Comparison of ENCODE assay signal across 9 mouse cellular contexts in genomic region chr5:115188824-115189223, GRCm38 (mm10). TPM values are rescaled to one million over a fixed set of nuclear protein-coding genes. Genes with fewer than 3 reads are reported as not detected.
A peak's percentile ranks its signal among the peaks of the same experiment; 100 is the strongest.
DNase-seq lines count a peak whose midpoint lies in the region; ATAC-seq lines count a peak whose summit lies in the region.
"Had no signal": no experiment of that assay in that cellular context is flagged by ENCODE, and none has a peak within 500 bp of the region (broad histone marks: within the 10 kb centered on the region; RNA-seq: fewer than 3 reads in every experiment).

No protein-coding gene starts in this region.

- H3K9ac ChIP-seq in forebrain, embryonic 13.5 days, result no peak overlapping the region
- H3K9ac ChIP-seq in midbrain, embryonic 14.5 days (replicated peaks; ENCODE audit: low read length), result no peak overlapping the region
- H3K9ac ChIP-seq in midbrain, embryonic 13.5 days (replicated peaks), result no peak overlapping the region
- no peak overlapping the region for H3K9ac ChIP-seq in intestine, embryonic 15.5 days
- H3K9ac ChIP-seq: neural tube, embryonic 12.5 days had no signal

- H3K27ac ChIP-seq in forebrain, embryonic 10.5 days, result no peak overlapping the region
- no peak overlapping the region for H3K27ac ChIP-seq in forebrain, embryonic 13.5 days
- H3K27ac ChIP-seq in midbrain, embryonic 14.5 days (replicated peaks; ENCODE audit: low read depth, low read length), result no peak overlapping the region
- H3K27ac ChIP-seq in midbrain, embryonic 13.5 days, result no peak overlapping the region
- H3K27ac ChIP-seq in intestine, embryonic 15.5 days, result no peak overlapping the region
- H3K27ac ChIP-seq: neural tube, embryonic 12.5 days had no signal

- H3K9me3 ChIP-seq in forebrain, embryonic 10.5 days, result 0 out of 2 replicates have a peak, but pooled peaks cover 4% of the 10 kb centered on the region
- no peaks in the 10 kb centered on the region for H3K9me3 ChIP-seq in forebrain, embryonic 13.5 days (replicated peaks)
- no peaks in the 10 kb centered on the region for H3K9me3 ChIP-seq in midbrain, embryonic 14.5 days (ENCODE audit: control insufficient read depth, low read length)
- no peaks in the 10 kb centered on the region for H3K9me3 ChIP-seq in midbrain, embryonic 13.5 days
- no peaks in the 10 kb centered on the region for H3K9me3 ChIP-seq in intestine, embryonic 15.5 days
- H3K9me3 ChIP-seq: neural tube, embryonic 12.5 days had no signal

- no peak overlapping the region for H3K4me3 ChIP-seq in forebrain, embryonic 10.5 days
- H3K4me3 ChIP-seq in forebrain, embryonic 13.5 days, result no peak overlapping the region
- no peak overlapping the region for H3K4me3 ChIP-seq in midbrain, embryonic 14.5 days (replicated peaks; ENCODE audit: low read depth, low read length)
- no peak overlapping the region for H3K4me3 ChIP-seq in midbrain, embryonic 13.5 days (replicated peaks)
- H3K4me3 ChIP-seq in intestine, embryonic 15.5 days (replicated peaks), result no peak overlapping the region
- H3K4me3 ChIP-seq: neural tube, embryonic 12.5 days had no signal

- no peaks in the 10 kb centered on the region for H3K36me3 ChIP-seq in forebrain, embryonic 10.5 days (replicated peaks)
- no peaks in the 10 kb centered on the region for H3K36me3 ChIP-seq in forebrain, embryonic 13.5 days (ENCODE audit: poor library complexity, severe bottlenecking)
- no peaks in the 10 kb centered on the region for H3K36me3 ChIP-seq in midbrain, embryonic 14.5 days (ENCODE audit: control insufficient read depth, insufficient read depth, low read length)
- H3K36me3 ChIP-seq in midbrain, embryonic 13.5 days, result no peaks in the 10 kb centered on the region
- no peaks in the 10 kb centered on the region for H3K36me3 ChIP-seq in intestine, embryonic 15.5 days
- H3K36me3 ChIP-seq: neural tube, embryonic 12.5 days had no signal

- H3K4me1 ChIP-seq in forebrain, embryonic 10.5 days, result peaks cover 65% of the 10 kb centered on the region
- H3K4me1 ChIP-seq in forebrain, embryonic 13.5 days, result peaks cover 52% of the 10 kb centered on the region
- peaks cover 29% of the 10 kb centered on the region for H3K4me1 ChIP-seq in midbrain, embryonic 14.5 days (ENCODE audit: control insufficient read depth, insufficient read depth, low read length)
- H3K4me1 ChIP-seq in midbrain, embryonic 13.5 days (replicated peaks), result peaks cover 59% of the 10 kb centered on the region
- H3K4me1 ChIP-seq in intestine, embryonic 15.5 days (replicated peaks), result peaks cover 37% of the 10 kb centered on the region

- WGBS in forebrain, embryonic 10.5 days, result 53% methylated on average over 5 of the region's 5 CpGs
- 46% methylated on average over 5 of the region's 5 CpGs for WGBS in forebrain, embryonic 13.5 days
- 49% methylated on average over 5 of the region's 5 CpGs for WGBS in midbrain, embryonic 14.5 days
- 52% methylated on average over 5 of the region's 5 CpGs for WGBS in midbrain, embryonic 13.5 days
- WGBS in intestine, embryonic 15.5 days, result 50% methylated on average over 5 of the region's 5 CpGs

- peaks cover 87% of the 10 kb centered on the region for H3K27me3 ChIP-seq in forebrain, embryonic 10.5 days (ENCODE audit: poor library complexity, severe bottlenecking)
- peaks cover 49% of the 10 kb centered on the region for H3K27me3 ChIP-seq in forebrain, embryonic 13.5 days
- peaks cover 41% of the 10 kb centered on the region for H3K27me3 ChIP-seq in midbrain, embryonic 14.5 days (ENCODE audit: control insufficient read depth, insufficient read depth, low read length)
- peaks cover 68% of the 10 kb centered on the region for H3K27me3 ChIP-seq in midbrain, embryonic 13.5 days
- peaks cover 53% of the 10 kb centered on the region for H3K27me3 ChIP-seq in intestine, embryonic 15.5 days (replicated peaks)

- H3K4me2 ChIP-seq in forebrain, embryonic 13.5 days, result no peak overlapping the region
- no peak overlapping the region for H3K4me2 ChIP-seq in midbrain, embryonic 14.5 days (ENCODE audit: low read length)
- no peak overlapping the region for H3K4me2 ChIP-seq in midbrain, embryonic 13.5 days (replicated peaks)
- no peak overlapping the region for H3K4me2 ChIP-seq in intestine, embryonic 15.5 days (replicated peaks)
- H3K4me2 ChIP-seq: neural tube, embryonic 12.5 days had no signal

- peak; percentile 50 for DNase-seq in forebrain, embryonic 10.5 days (ENCODE audit: extremely low spot score, low spot score)
- peak; percentile 73 for DNase-seq in midbrain, embryonic 14.5 days
- peak; percentile 75 to 77 for DNase-seq in cerebellum, postnatal 25 days
- DNase-seq in lung, postnatal 25 days (ENCODE audit: low spot score), result peak; percentile 40
- DNase-seq in urinary bladder, postnatal 36 days (ENCODE audit: low spot score in 2 of 2), result no peak

- no peak for ATAC-seq in forebrain, embryonic 13.5 days
- ATAC-seq in midbrain, embryonic 14.5 days (ENCODE audit: low FRiP score, low TSS enrichment), result no peak
- ATAC-seq in midbrain, embryonic 13.5 days, result no peak
- ATAC-seq in intestine, embryonic 15.5 days, result no peak

RNA-seq across cellular contexts. Expression of gene Cabp1, which starts 5.4 kb away (rescaled TPM):
- polyA plus RNA-seq in forebrain, embryonic 10.5 days (2016; fragmentation: Nextera tagmentation; extraction: Ambion mirVana), result 0.31 and 0.43 TPM in 2 replicates
- 5.7 and 12.6 TPM in 2 replicates for polyA plus RNA-seq in forebrain, embryonic 13.5 days (2015; fragmentation: Nextera tagmentation; extraction: Ambion mirVana)
- polyA plus RNA-seq in midbrain, embryonic 14.5 days (2014; fragmentation: Nextera tagmentation; extraction: Ambion mirVana), result 6.6 and 6.9 TPM in 2 replicates
- 2.0 and 2.7 TPM in 2 replicates for polyA plus RNA-seq in midbrain, embryonic 13.5 days (2015; fragmentation: Nextera tagmentation; extraction: Ambion mirVana)
- polyA plus RNA-seq in intestine, embryonic 15.5 days (2015; fragmentation: Nextera tagmentation; extraction: Ambion mirVana), result 1.5 and 2.3 TPM in 2 replicates

RNA-seq across cellular contexts. Expression of gene Mlec, which starts 30.8 kb away (rescaled TPM):
- polyA plus RNA-seq in forebrain, embryonic 10.5 days (2016; fragmentation: Nextera tagmentation; extraction: Ambion mirVana), result 64.2 and 67.3 TPM in 2 replicates
- 23.5 and 25.9 TPM in 2 replicates for polyA plus RNA-seq in forebrain, embryonic 13.5 days (2015; fragmentation: Nextera tagmentation; extraction: Ambion mirVana)
- polyA plus RNA-seq in midbrain, embryonic 14.5 days (2014; fragmentation: Nextera tagmentation; extraction: Ambion mirVana), result 14.6 and 18.6 TPM in 2 replicates
- 21.1 and 25.3 TPM in 2 replicates for polyA plus RNA-seq in midbrain, embryonic 13.5 days (2015; fragmentation: Nextera tagmentation; extraction: Ambion mirVana)
- 89.9 and 113 TPM in 2 replicates for polyA plus RNA-seq in intestine, embryonic 15.5 days (2015; fragmentation: Nextera tagmentation; extraction: Ambion mirVana)

RNA-seq across cellular contexts. Expression of gene Pop5, which starts 46.8 kb away (rescaled TPM):
- 116 and 119 TPM in 2 replicates for polyA plus RNA-seq in forebrain, embryonic 10.5 days (2016; fragmentation: Nextera tagmentation; extraction: Ambion mirVana)
- 102 and 112 TPM in 2 replicates for polyA plus RNA-seq in forebrain, embryonic 13.5 days (2015; fragmentation: Nextera tagmentation; extraction: Ambion mirVana)
- polyA plus RNA-seq in midbrain, embryonic 14.5 days (2014; fragmentation: Nextera tagmentation; extraction: Ambion mirVana), result 95.6 and 106 TPM in 2 replicates
- polyA plus RNA-seq in midbrain, embryonic 13.5 days (2015; fragmentation: Nextera tagmentation; extraction: Ambion mirVana), result 87.7 and 110 TPM in 2 replicates
- polyA plus RNA-seq in intestine, embryonic 15.5 days (2015; fragmentation: Nextera tagmentation; extraction: Ambion mirVana), result 126 and 128 TPM in 2 replicates

RNA-seq across cellular contexts. Expression of gene Unc119b, which starts 54.0 kb away (rescaled TPM):
- polyA plus RNA-seq in forebrain, embryonic 10.5 days (2016; fragmentation: Nextera tagmentation; extraction: Ambion mirVana), result 75.4 and 77.6 TPM in 2 replicates
- 44.8 and 49.9 TPM in 2 replicates for polyA plus RNA-seq in forebrain, embryonic 13.5 days (2015; fragmentation: Nextera tagmentation; extraction: Ambion mirVana)
- polyA plus RNA-seq in midbrain, embryonic 14.5 days (2014; fragmentation: Nextera tagmentation; extraction: Ambion mirVana), result 29.1 and 37.2 TPM in 2 replicates
- polyA plus RNA-seq in midbrain, embryonic 13.5 days (2015; fragmentation: Nextera tagmentation; extraction: Ambion mirVana), result 37.4 and 43.4 TPM in 2 replicates
- 25.7 and 26.6 TPM in 2 replicates for polyA plus RNA-seq in intestine, embryonic 15.5 days (2015; fragmentation: Nextera tagmentation; extraction: Ambion mirVana)

Comparison
In these comparisons a context has a peak if more than half of its experiments do, and no peak if none do; other contexts are left out.
1. DNase-seq: peak in forebrain, embryonic 10.5 days (single experiment), midbrain, embryonic 14.5 days (single experiment), cerebellum, postnatal 25 days (2 of 2) and lung, postnatal 25 days (single experiment); none in urinary bladder, postnatal 36 days (0 of 2).